Mouse (Mus musculus) G1E (cell line): ENCODE measurements at regions not wholly inside any gene's neighbourhood (a gene's known extent, or its start where the extent isn't known, plus 50 kb on each side); places are given as distances from the start of the nearest gene placed in this dataset.

Source experiments
- ATAC-seq: 2 replicates; pipeline ENCODE4 v1.8.0; 2016; ENCODE audit warnings: mild to moderate bottlenecking; ENCODE audit not compliant: insufficient number of reproducible peaks, poor library complexity, low FRiP score, severe bottlenecking; ENCODE audit errors: extremely low read depth
- DNase-seq: peaks from one replicate; pipeline ENCODE4 v3.0.0; 2012; ENCODE audit warnings: low spot score
- H3K27me3 ChIP-seq: 2 replicates; pipeline ENCODE4 v1.6.1; 2012; ENCODE audit warnings: mild to moderate bottlenecking, low read length, inconsistent platforms; ENCODE audit not compliant: insufficient read depth
- H3K36me3 ChIP-seq: replicated peaks from 2 replicates; pipeline ENCODE3; 2012; ENCODE audit warnings: mild to moderate bottlenecking, inconsistent platforms
- H3K4me1 ChIP-seq: 2 replicates; pipeline ENCODE4 v1.6.1; 2012; ENCODE audit warnings: low read depth, low read length, inconsistent platforms, mixed read lengths; ENCODE audit not compliant: insufficient read depth
- H3K4me3 ChIP-seq: 2 replicates; pipeline ENCODE4 v1.5.1; 2012; ENCODE audit warnings: low read depth, mild to moderate bottlenecking, inconsistent platforms, low read length, moderate library complexity, mixed read lengths
- H3K9me3 ChIP-seq: replicated peaks from 2 replicates; pipeline ENCODE4 v1.6.1; 2012; ENCODE audit warnings: inconsistent platforms
- CTCF ChIP-seq: IDR thresholded peaks from 2 replicates; pipeline ENCODE4 v1.5.1; 2012; ENCODE audit warnings: low read depth, low read length, inconsistent platforms, mixed read lengths
- GATA1 ChIP-seq: IDR thresholded peaks from 2 replicates; pipeline ENCODE4 v1.6.1; 2012; ENCODE audit warnings: borderline replicate concordance, low read length, inconsistent platforms, mixed read lengths
- GATA2 ChIP-seq: IDR thresholded peaks from 2 replicates; pipeline ENCODE4 v1.6.1; 2012; ENCODE audit warnings: low read depth, low read length, inconsistent platforms, borderline replicate concordance
- POLR2AphosphoS5 ChIP-seq: IDR thresholded peaks from 2 replicates; pipeline ENCODE4 v1.6.1; 2012; ENCODE audit warnings: low read depth, low read length, inconsistent platforms; ENCODE audit not compliant: insufficient replicate concordance
- TAL1 ChIP-seq: conservative IDR thresholded peaks from 2 replicates; pipeline ENCODE4 v1.6.1; 2012; ENCODE audit warnings: low read depth, low read length, inconsistent platforms, mixed read lengths

- no peak for ATAC-seq
- no peak for TF ChIP-seq GATA2
- no peak for TF ChIP-seq GATA1
- no peak for TF ChIP-seq TAL1
- TF ChIP-seq CTCF = no peak
- TF ChIP-seq POLR2AphosphoS5 = no peak
- DNase-seq = no peak
- H3K27me3 ChIP-seq = no peaks in the 10 kb centered on the region; the same call in 1 of the 2 replicates
- H3K9me3 ChIP-seq = no peaks in the 10 kb centered on the region
- no peaks in the 10 kb centered on the region for H3K4me1 ChIP-seq
- no peaks in the 10 kb centered on the region for H3K36me3 ChIP-seq
- H3K4me3 ChIP-seq = no peak overlapping the region
Observed at GRCm38 (mm10) chr11:64650571-64651282, 214.3 kb upstream of the F930015N05Rik start.

- Histone ChIP-seq H3K4me1 (no peaks in the 10 kb centered on the region), H3K4me3 (no peak overlapping the region), H3K27me3 (no peaks in the 10 kb centered on the region; the same call in 1 of the 2 replicates), H3K36me3 (no peaks in the 10 kb centered on the region), H3K9me3 (no peaks in the 10 kb centered on the region)
- DNase-seq (no peak), ATAC-seq (no peak)
- TF ChIP-seq TAL1 (no peak), GATA2 (no peak), POLR2AphosphoS5 (no peak), GATA1 (no peak), CTCF (no peak)
Observed at GRCm38 (mm10) chr11:64652811-64653210, 216.4 kb upstream of the F930015N05Rik start.

- DNase-seq = no peak
- H3K9me3 ChIP-seq = no peaks in the 10 kb centered on the region
- no peaks in the 10 kb centered on the region for H3K36me3 ChIP-seq
- H3K4me1 ChIP-seq = no peaks in the 10 kb centered on the region
- ATAC-seq = no peak
- no peak for TF ChIP-seq GATA1
- no peaks in the 10 kb centered on the region; the same call in 1 of the 2 replicates for H3K27me3 ChIP-seq
- no peak overlapping the region for H3K4me3 ChIP-seq
Observed at GRCm38 (mm10) chr11:64655162-64655561, 218.7 kb upstream of the F930015N05Rik start.

GRCm38 (mm10) chr11:64663166-64663565 is 226.7 kb upstream of the F930015N05Rik start:
- TF ChIP-seq GATA1 (no peak), CTCF (no peak), GATA2 (no peak), TAL1 (no peak), POLR2AphosphoS5 (no peak)
- no peak overlapping the region for H3K4me3 ChIP-seq
- DNase-seq = no peak
- H3K27me3 ChIP-seq = no peaks in the 10 kb centered on the region
- no peaks in the 10 kb centered on the region for H3K9me3 ChIP-seq
- no peak for ATAC-seq
- H3K36me3 ChIP-seq = no peaks in the 10 kb centered on the region
- no peaks in the 10 kb centered on the region for H3K4me1 ChIP-seq

GRCm38 (mm10) chr11:64667010-64667409 is 230.6 kb upstream of the F930015N05Rik start:
- no peak overlapping the region for H3K4me3 ChIP-seq
- 0 out of 2 replicates have a peak, but pooled peaks cover 2% of the 10 kb centered on the region for H3K27me3 ChIP-seq
- no peak for TF ChIP-seq CTCF
- no peak for TF ChIP-seq GATA2
- no peak for TF ChIP-seq TAL1
- TF ChIP-seq POLR2AphosphoS5 = no peak
- no peak for TF ChIP-seq GATA1
- H3K36me3 ChIP-seq = no peaks in the 10 kb centered on the region
- DNase-seq (no peak), ATAC-seq (no peak)
- no peaks in the 10 kb centered on the region for H3K9me3 ChIP-seq
- no peaks in the 10 kb centered on the region for H3K4me1 ChIP-seq

- ATAC-seq = no peak
- Histone ChIP-seq H3K27me3 (0 out of 2 replicates have a peak, but pooled peaks cover 2% of the 10 kb centered on the region), H3K4me1 (no peaks in the 10 kb centered on the region), H3K9me3 (no peaks in the 10 kb centered on the region), H3K36me3 (no peaks in the 10 kb centered on the region), H3K4me3 (no peak overlapping the region)
- TF ChIP-seq POLR2AphosphoS5 (no peak), CTCF (no peak), GATA2 (no peak)
- no peak for DNase-seq
Observed at GRCm38 (mm10) chr11:64667521-64667920, 231.1 kb upstream of the F930015N05Rik start.

GRCm38 (mm10) chr11:64671898-64672297 is 235.4 kb upstream of the F930015N05Rik start:
- Histone ChIP-seq H3K4me3 (no peak overlapping the region), H3K36me3 (no peaks in the 10 kb centered on the region), H3K27me3 (0 out of 2 replicates have a peak, but pooled peaks cover 2% of the 10 kb centered on the region), H3K4me1 (no peaks in the 10 kb centered on the region), H3K9me3 (no peaks in the 10 kb centered on the region; the same call in 1 of the 2 replicates)
- DNase-seq = no peak
- no peak for ATAC-seq
- no peak for TF ChIP-seq TAL1
- no peak for TF ChIP-seq CTCF
- TF ChIP-seq GATA2 = no peak
- TF ChIP-seq GATA1 = no peak
